Mouse (Mus musculus) MEL (cell line): ENCODE measurements around the gene C1qtnf5.

Experiments
- CTCF ChIP-seq, 3 experiments: IDR thresholded peaks in 2 of 3; conservative IDR thresholded peaks in 1 of 3; 2 replicates each; pipeline ENCODE4 v1.5.1; 2011 to 2012; ENCODE audit warnings: low read length in 3 of 3, low read depth in 2 of 3, mild to moderate bottlenecking in 2 of 3, improper control_type of control experiment in 1 of 3, inconsistent platforms in 1 of 3, mixed read lengths in 1 of 3, moderate library complexity in 1 of 3; ENCODE audit not compliant: control insufficient read depth in 1 of 3, insufficient read depth in 1 of 3, poor library complexity in 1 of 3, severe bottlenecking in 1 of 3
- POLR2A ChIP-seq, 2 experiments: IDR thresholded peaks; 2 replicates each; pipeline ENCODE4 v1.6.1; 2011 to 2012; ENCODE audit warnings: low read length in 2 of 2, mild to moderate bottlenecking in 2 of 2, control low read depth in 1 of 2, improper control_type of control experiment in 1 of 2, low read depth in 1 of 2, moderate library complexity in 1 of 2; ENCODE audit not compliant: control insufficient read depth in 1 of 2, insufficient read depth in 1 of 2, poor library complexity in 1 of 2
- ZKSCAN1 ChIP-seq: IDR thresholded peaks from 2 replicates; pipeline ENCODE4 v1.6.1; 2012; ENCODE audit warnings: low read depth, mild to moderate bottlenecking, inconsistent platforms, low read length, improper control_type of control experiment, moderate library complexity

- TF ChIP-seq CTCF (IDR thresholded peaks at IDR 0.05 in 2 of 3, conservative IDR thresholded peaks at IDR 0.05 in 1 of 3; ENCODE audit: control insufficient read depth in 1 of 3, insufficient read depth in 1 of 3, low read depth in 2 of 3, low read length in 3 of 3, poor library complexity in 1 of 3, severe bottlenecking in 1 of 3) (no peak), POLR2A (IDR thresholded peaks at IDR 0.05; ENCODE audit: control insufficient read depth in 1 of 2, insufficient read depth in 1 of 2, low read depth in 1 of 2, low read length in 2 of 2, poor library complexity in 1 of 2) (no peak), ZKSCAN1 (no peak)
Observed at GRCm38 (mm10) chr9:44119948-44120465, 13.0 kb downstream of the C1qtnf5 start.
